Mouse (Mus musculus): ENCODE measurements at regions not wholly inside any gene's neighbourhood (a gene's known extent, or its start where the extent isn't known, plus 50 kb on each side); places are given as distances from the start of the nearest gene placed in this dataset.

GRCm38 (mm10) chr12:51294971-51295477 is 52.8 kb upstream of the G2e3 start:
- no peak for ATAC-seq (replicated peaks in 1 of 2; ENCODE audit: insufficient read depth in 1 of 2, low FRiP score in 2 of 2, low TSS enrichment in 1 of 2, low read depth in 1 of 2, poor library complexity in 2 of 2, severe bottlenecking in 2 of 2)

- no peak for ATAC-seq (replicated peaks in 1 of 2; ENCODE audit: insufficient read depth in 1 of 2, low FRiP score in 2 of 2, low TSS enrichment in 1 of 2, low read depth in 1 of 2, poor library complexity in 2 of 2, severe bottlenecking in 2 of 2)
Observed at GRCm38 (mm10) chr12:51278358-51278757, 69.5 kb upstream of the G2e3 start.

GRCm38 (mm10) chr12:51275818-51276538 is 71.9 kb upstream of the G2e3 start:
- ATAC-seq (replicated peaks in 1 of 2; ENCODE audit: insufficient read depth in 1 of 2, low FRiP score in 2 of 2, low TSS enrichment in 1 of 2, low read depth in 1 of 2, poor library complexity in 2 of 2, severe bottlenecking in 2 of 2) = peak; percentile 32 to 56; a peak in 1 of 4 replicates

GRCm38 (mm10) chr12:51273486-51273885 is 74.4 kb upstream of the G2e3 start:
- ATAC-seq (replicated peaks in 1 of 2; ENCODE audit: insufficient read depth in 1 of 2, low FRiP score in 2 of 2, low TSS enrichment in 1 of 2, low read depth in 1 of 2, poor library complexity in 2 of 2, severe bottlenecking in 2 of 2) = no peak

GRCm38 (mm10) chr12:51242839-51243238 is 105.0 kb upstream of the G2e3 start:
- ATAC-seq (replicated peaks in 1 of 2; ENCODE audit: insufficient read depth in 1 of 2, low FRiP score in 2 of 2, low TSS enrichment in 1 of 2, low read depth in 1 of 2, poor library complexity in 2 of 2, severe bottlenecking in 2 of 2) = no peak

- ATAC-seq (replicated peaks in 1 of 2; ENCODE audit: insufficient read depth in 1 of 2, low FRiP score in 2 of 2, low TSS enrichment in 1 of 2, low read depth in 1 of 2, poor library complexity in 2 of 2, severe bottlenecking in 2 of 2) = no peak
Observed at GRCm38 (mm10) chr12:51241131-51241781, 106.6 kb upstream of the G2e3 start.

GRCm38 (mm10) chr12:51211691-51212090 is 136.2 kb upstream of the G2e3 start:
- no peak for ATAC-seq (replicated peaks in 1 of 2; ENCODE audit: insufficient read depth in 1 of 2, low FRiP score in 2 of 2, low TSS enrichment in 1 of 2, low read depth in 1 of 2, poor library complexity in 2 of 2, severe bottlenecking in 2 of 2)

GRCm38 (mm10) chr12:51196289-51196688 is 151.6 kb upstream of the G2e3 start:
- ATAC-seq (replicated peaks in 1 of 2; ENCODE audit: insufficient read depth in 1 of 2, low FRiP score in 2 of 2, low TSS enrichment in 1 of 2, low read depth in 1 of 2, poor library complexity in 2 of 2, severe bottlenecking in 2 of 2) = no peak

- ATAC-seq (replicated peaks in 1 of 2; ENCODE audit: insufficient read depth in 1 of 2, low FRiP score in 2 of 2, low TSS enrichment in 1 of 2, low read depth in 1 of 2, poor library complexity in 2 of 2, severe bottlenecking in 2 of 2) = no peak
Observed at GRCm38 (mm10) chr12:51195136-51195535, 152.7 kb upstream of the G2e3 start.

GRCm38 (mm10) chr12:51190754-51191153 is 157.1 kb upstream of the G2e3 start:
- ATAC-seq (replicated peaks in 1 of 2; ENCODE audit: insufficient read depth in 1 of 2, low FRiP score in 2 of 2, low TSS enrichment in 1 of 2, low read depth in 1 of 2, poor library complexity in 2 of 2, severe bottlenecking in 2 of 2) = no peak

- ATAC-seq (replicated peaks in 1 of 2; ENCODE audit: insufficient read depth in 1 of 2, low FRiP score in 2 of 2, low TSS enrichment in 1 of 2, low read depth in 1 of 2, poor library complexity in 2 of 2, severe bottlenecking in 2 of 2) = no peak
Observed at GRCm38 (mm10) chr12:51190186-51190585, 157.7 kb upstream of the G2e3 start.

GRCm38 (mm10) chr12:51188229-51188628 is 159.6 kb upstream of the G2e3 start:
- ATAC-seq (replicated peaks in 1 of 2; ENCODE audit: insufficient read depth in 1 of 2, low FRiP score in 2 of 2, low TSS enrichment in 1 of 2, low read depth in 1 of 2, poor library complexity in 2 of 2, severe bottlenecking in 2 of 2) = no peak

GRCm38 (mm10) chr12:51187726-51188125 is 160.1 kb upstream of the G2e3 start:
- no peak for ATAC-seq (replicated peaks in 1 of 2; ENCODE audit: insufficient read depth in 1 of 2, low FRiP score in 2 of 2, low TSS enrichment in 1 of 2, low read depth in 1 of 2, poor library complexity in 2 of 2, severe bottlenecking in 2 of 2)

GRCm38 (mm10) chr12:51185751-51186150 is 162.1 kb upstream of the G2e3 start:
- ATAC-seq (replicated peaks in 1 of 2; ENCODE audit: insufficient read depth in 1 of 2, low FRiP score in 2 of 2, low TSS enrichment in 1 of 2, low read depth in 1 of 2, poor library complexity in 2 of 2, severe bottlenecking in 2 of 2) = no peak

GRCm38 (mm10) chr12:51174906-51175756 is 172.7 kb upstream of the G2e3 start:
- no peak for ATAC-seq (replicated peaks in 1 of 2; ENCODE audit: insufficient read depth in 1 of 2, low FRiP score in 2 of 2, low TSS enrichment in 1 of 2, low read depth in 1 of 2, poor library complexity in 2 of 2, severe bottlenecking in 2 of 2)

GRCm38 (mm10) chr12:51165186-51165585 is 182.7 kb upstream of the G2e3 start:
- no peak for ATAC-seq (replicated peaks in 1 of 2; ENCODE audit: insufficient read depth in 1 of 2, low FRiP score in 2 of 2, low TSS enrichment in 1 of 2, low read depth in 1 of 2, poor library complexity in 2 of 2, severe bottlenecking in 2 of 2)

GRCm38 (mm10) chr12:51160995-51161394 is 186.9 kb upstream of the G2e3 start:
- ATAC-seq (replicated peaks in 1 of 2; ENCODE audit: insufficient read depth in 1 of 2, low FRiP score in 2 of 2, low TSS enrichment in 1 of 2, low read depth in 1 of 2, poor library complexity in 2 of 2, severe bottlenecking in 2 of 2) = no peak

- no peak for ATAC-seq (replicated peaks in 1 of 2; ENCODE audit: insufficient read depth in 1 of 2, low FRiP score in 2 of 2, low TSS enrichment in 1 of 2, low read depth in 1 of 2, poor library complexity in 2 of 2, severe bottlenecking in 2 of 2)
Observed at GRCm38 (mm10) chr12:51160122-51160521, 187.7 kb upstream of the G2e3 start.

Data from hematopoietic stem cell, adult 5-6 weeks (primary cell).